Mouse (Mus musculus) kidney, embryonic 15.5 days (tissue): Measurements from ENCODE around the gene Per1. TPM values are rescaled to one million over a fixed set of nuclear protein-coding genes. Genes with fewer than 3 reads are reported as not detected.

Experiments used
- ATAC-seq: fragments of 200-750 bp; cut with Nextera tagmentation; replicated peaks from 2 replicates; pipeline ENCODE4 v1.8.0; 2017; ENCODE audit warnings: moderate TSS enrichment; ENCODE audit not compliant: low FRiP score
- H3K27ac ChIP-seq: fragments of 300-500 bp; sonication (generic); 2 replicates; pipeline ENCODE4 v1.5.1; 2015; ENCODE audit warnings: mild to moderate bottlenecking, inconsistent platforms
- H3K27me3 ChIP-seq: fragments of 300-500 bp; sonication (generic); 2 replicates; pipeline ENCODE4 v1.6.1; 2015; ENCODE audit warnings: inconsistent platforms
- H3K36me3 ChIP-seq: fragments of 300-500 bp; sonication (generic); 2 replicates; pipeline ENCODE4 v1.6.1; 2015; ENCODE audit warnings: inconsistent platforms
- H3K4me1 ChIP-seq: fragments of 300-500 bp; sonication (generic); 2 replicates; pipeline ENCODE4 v1.6.1; 2015; ENCODE audit warnings: inconsistent platforms
- H3K4me2 ChIP-seq: fragments of 300-500 bp; sonication (generic); 2 replicates; pipeline ENCODE4 v1.6.1; 2015; ENCODE audit warnings: moderate library complexity, mild to moderate bottlenecking, inconsistent platforms
- H3K4me3 ChIP-seq: fragments of 300-500 bp; sonication (generic); replicated peaks from 2 replicates; pipeline ENCODE4 v1.5.1; 2015; ENCODE audit warnings: mild to moderate bottlenecking, inconsistent platforms
- H3K9ac ChIP-seq: fragments of 300-500 bp; sonication (generic); 2 replicates; pipeline ENCODE4 v1.6.1; 2015; ENCODE audit warnings: mild to moderate bottlenecking, inconsistent platforms
- H3K9me3 ChIP-seq: fragments of 300-500 bp; sonication (generic); replicated peaks from 2 replicates; pipeline ENCODE4 v1.6.1; 2016; ENCODE audit warnings: inconsistent platforms
- WGBS: fragments of 180-500 bp; shearing (Covaris S2); methylation state at CpG from one replicate; pipeline ENCODE4 v1.1.7; 2015; ENCODE audit warnings: mixed read lengths; 5-methylcytosine and 5-hydroxymethylcytosine counted together
- polyA plus RNA-seq: library from polyadenylated mRNA; unstranded; fragments of >200 nt; fragmentation: Nextera tagmentation; extraction: Ambion mirVana; gene quantifications from 2 replicates; pipeline ENCODE4 v1.2.1, GENCODE M21; 2015

Per1 gene
- polyA plus RNA-seq, 1 experiment from 2014 or later = 13.7 TPM

GRCm38 (mm10) chr11:69066956-69067355 is 28.1 kb upstream of the Per1 start:
- Histone ChIP-seq H3K9ac (no peak overlapping the region), H3K36me3 (no peaks in the 10 kb centered on the region), H3K27me3 (no peaks in the 10 kb centered on the region), H3K4me3 (peak overlapping the region; percentile 47), H3K9me3 (no peaks in the 10 kb centered on the region), H3K4me1 (peaks cover 52% of the 10 kb centered on the region), H3K27ac (no peak overlapping the region), H3K4me2 (peak overlapping the region; percentile 89)
- ATAC-seq = no peak
- 8% methylated on average over 8 of the region's 8 CpGs for WGBS

- no peak overlapping the region for H3K27ac ChIP-seq
- H3K9ac ChIP-seq = no peak overlapping the region
- no peak overlapping the region for H3K4me3 ChIP-seq
- WGBS = 55% methylated on average over 6 of the region's 6 CpGs
- peak overlapping the region; percentile 89; the same call in 1 of the 2 replicates for H3K4me2 ChIP-seq
- no peak for ATAC-seq
- H3K4me1 ChIP-seq = peaks cover 55% of the 10 kb centered on the region
- H3K36me3 ChIP-seq = no peaks in the 10 kb centered on the region
- H3K27me3 ChIP-seq = no peaks in the 10 kb centered on the region
- H3K9me3 ChIP-seq = no peaks in the 10 kb centered on the region
Measured at GRCm38 (mm10) chr11:69067601-69068000, 27.4 kb upstream of the Per1 start.

DNA sequence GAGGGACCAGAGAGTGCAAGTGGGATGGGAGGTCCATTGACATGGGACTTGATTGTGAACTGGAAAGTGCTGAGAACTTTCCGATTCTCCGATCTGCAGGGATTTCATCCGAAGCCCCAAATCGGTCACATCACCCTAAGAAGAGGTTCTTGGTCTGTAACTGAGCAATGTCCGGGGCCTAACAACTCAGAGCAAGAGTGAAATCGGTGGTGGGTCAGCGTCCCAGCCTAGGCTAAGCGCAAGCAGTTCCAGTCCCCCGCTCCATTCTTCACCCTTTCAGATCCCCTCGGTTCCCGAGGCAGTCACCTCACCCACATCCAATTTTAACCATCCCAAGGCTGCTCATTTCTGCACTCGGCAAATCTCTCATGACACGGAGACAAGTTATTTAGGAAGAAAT is 24.9 kb upstream of the Per1 start:
- H3K4me3 ChIP-seq = peak overlapping the region; percentile 60
- H3K4me1 ChIP-seq = peaks cover 53% of the 10 kb centered on the region
- H3K27ac ChIP-seq = peak overlapping the region; percentile 96
- peak overlapping the region; percentile 82 for H3K4me2 ChIP-seq
- 0 out of 2 replicates have a peak, but pooled peaks have one; percentile 7 for ATAC-seq
- H3K36me3 ChIP-seq = no peaks in the 10 kb centered on the region
- no peaks in the 10 kb centered on the region for H3K9me3 ChIP-seq
- no peaks in the 10 kb centered on the region for H3K27me3 ChIP-seq
- H3K9ac ChIP-seq = peak overlapping the region; percentile 67
- WGBS = under 1% methylated on average over 13 of the region's 13 CpGs

DNA sequence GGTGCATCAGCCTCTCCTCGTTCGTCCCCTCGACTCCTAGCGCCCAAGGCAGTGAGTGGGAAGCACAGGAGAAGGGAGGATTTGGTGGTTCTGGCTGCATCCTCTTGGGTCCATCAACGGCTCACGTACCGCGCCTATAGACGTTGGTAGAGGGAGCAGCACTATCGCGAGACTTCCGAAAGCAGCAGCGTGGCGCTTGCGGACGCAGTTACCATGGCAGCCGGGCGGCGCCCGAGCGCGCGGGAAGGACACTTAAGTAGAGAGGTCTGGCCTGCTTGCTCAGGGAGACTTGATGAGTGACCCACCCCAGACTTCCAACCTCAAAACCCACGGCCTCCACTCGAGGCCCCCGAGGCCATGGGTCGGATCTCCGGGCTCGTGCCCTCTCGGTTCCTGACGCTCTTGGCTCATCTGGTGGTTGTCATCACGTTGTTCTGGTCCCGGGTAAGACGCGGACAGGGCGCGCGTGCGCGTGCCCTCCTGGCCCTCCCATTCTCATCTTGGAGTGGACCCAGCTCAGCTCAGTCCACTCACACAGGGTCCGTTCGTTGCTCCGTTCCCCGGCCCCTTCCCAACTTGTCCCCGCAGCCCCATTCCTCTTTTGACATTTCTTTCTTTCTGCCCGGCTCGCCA is 24.3 kb upstream of the Per1 start, which contains the start of gene Tmem107:
Gene Tmem107, plus strand, starts transcription at position 217 of the 633 bp plus-strand sequence.
- H3K9ac ChIP-seq = peak within 1 kb of the TSS; percentile 67
- H3K27ac ChIP-seq = peak within 1 kb of the TSS; percentile 96
- no peaks in the 10 kb centered on the region for H3K9me3 ChIP-seq
- H3K4me2 ChIP-seq = peak within 1 kb of the TSS; percentile 82
- no peaks in the 10 kb centered on the region for H3K27me3 ChIP-seq
- H3K4me1 ChIP-seq = peaks cover 51% of the 10 kb centered on the region
- H3K4me3 ChIP-seq = peak within 1 kb of the TSS; percentile 60
- ATAC-seq = peak; percentile 88
- WGBS = under 1% methylated on average over 47 of the region's 47 CpGs
- H3K36me3 ChIP-seq = no peaks in the 10 kb centered on the region

DNA sequence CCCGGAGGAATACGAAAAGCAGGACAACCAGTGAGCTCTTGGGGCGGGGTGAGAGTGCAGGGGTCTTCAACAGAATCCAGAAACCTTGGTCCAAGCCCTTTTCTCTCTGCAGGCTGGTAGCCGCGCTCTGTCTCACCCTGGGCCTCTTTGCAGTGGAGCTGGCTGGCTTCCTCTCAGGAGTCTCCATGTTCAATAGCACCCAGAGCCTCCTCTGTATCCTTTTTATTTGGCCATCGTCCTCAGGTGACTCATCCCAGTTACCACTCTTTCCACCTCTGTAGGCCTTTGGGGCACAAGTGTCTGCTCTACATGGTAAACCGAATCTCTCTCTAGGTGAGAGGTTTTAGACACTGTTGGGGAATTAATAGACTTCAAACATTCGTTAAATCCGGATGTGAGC is 23.8 kb upstream of the Per1 start:
- Histone ChIP-seq H3K4me2 (peak overlapping the region; percentile 82), H3K9ac (peak overlapping the region; percentile 67), H3K36me3 (no peaks in the 10 kb centered on the region), H3K9me3 (no peaks in the 10 kb centered on the region), H3K4me3 (peak overlapping the region; percentile 60), H3K27ac (peak overlapping the region; percentile 96), H3K27me3 (no peaks in the 10 kb centered on the region), H3K4me1 (peaks cover 45% of the 10 kb centered on the region)
- WGBS = 24% methylated on average over 9 of the region's 9 CpGs
- ATAC-seq = no peak

DNA sequence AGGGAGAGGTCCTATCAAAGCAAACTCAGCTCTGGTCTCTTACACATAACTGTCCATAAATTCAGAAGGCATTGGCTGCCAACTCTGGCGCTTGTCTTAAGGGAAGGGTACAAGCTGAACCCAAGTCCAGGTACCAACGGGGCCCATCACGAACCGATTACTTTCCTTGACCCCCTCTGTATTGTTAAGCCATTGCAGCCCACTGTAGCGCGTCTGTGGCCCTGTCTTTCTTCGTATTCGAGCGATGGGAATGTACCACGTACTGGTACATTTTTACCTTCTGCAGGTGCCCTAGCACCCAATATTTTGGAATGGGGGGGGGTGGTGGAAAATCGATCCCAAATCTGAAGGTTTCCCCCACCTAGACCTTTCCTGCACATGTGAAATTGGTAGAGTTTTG is 22.8 kb upstream of the Per1 start:
- 87% methylated on average over 11 of the region's 11 CpGs for WGBS
- ATAC-seq = no peak

GRCm38 (mm10) chr11:69072666-69073064 is 22.4 kb upstream of the Per1 start:
- Histone ChIP-seq H3K4me1 (peaks cover 33% of the 10 kb centered on the region), H3K27ac (peak overlapping the region; percentile 95), H3K9me3 (no peaks in the 10 kb centered on the region), H3K36me3 (no peaks in the 10 kb centered on the region), H3K4me2 (peak overlapping the region; percentile 82), H3K27me3 (no peaks in the 10 kb centered on the region), H3K9ac (peak overlapping the region; percentile 42), H3K4me3 (peak overlapping the region; percentile 39)
- ATAC-seq = no peak
- 10% methylated on average over 8 of the region's 9 CpGs for WGBS

More for the DNA sequence above, 22.8 kb upstream of the Per1 start:
- peak overlapping the region; percentile 82 for H3K4me2 ChIP-seq
- H3K4me3 ChIP-seq = peak overlapping the region; percentile 39; the same call in 1 of the 2 replicates
- H3K36me3 ChIP-seq = no peaks in the 10 kb centered on the region
- no peaks in the 10 kb centered on the region for H3K27me3 ChIP-seq
- peaks cover 37% of the 10 kb centered on the region for H3K4me1 ChIP-seq
- no peaks in the 10 kb centered on the region for H3K9me3 ChIP-seq
- H3K27ac ChIP-seq = peak overlapping the region; percentile 95
- H3K9ac ChIP-seq = peak overlapping the region; percentile 42; the same call in 1 of the 2 replicates

DNA sequence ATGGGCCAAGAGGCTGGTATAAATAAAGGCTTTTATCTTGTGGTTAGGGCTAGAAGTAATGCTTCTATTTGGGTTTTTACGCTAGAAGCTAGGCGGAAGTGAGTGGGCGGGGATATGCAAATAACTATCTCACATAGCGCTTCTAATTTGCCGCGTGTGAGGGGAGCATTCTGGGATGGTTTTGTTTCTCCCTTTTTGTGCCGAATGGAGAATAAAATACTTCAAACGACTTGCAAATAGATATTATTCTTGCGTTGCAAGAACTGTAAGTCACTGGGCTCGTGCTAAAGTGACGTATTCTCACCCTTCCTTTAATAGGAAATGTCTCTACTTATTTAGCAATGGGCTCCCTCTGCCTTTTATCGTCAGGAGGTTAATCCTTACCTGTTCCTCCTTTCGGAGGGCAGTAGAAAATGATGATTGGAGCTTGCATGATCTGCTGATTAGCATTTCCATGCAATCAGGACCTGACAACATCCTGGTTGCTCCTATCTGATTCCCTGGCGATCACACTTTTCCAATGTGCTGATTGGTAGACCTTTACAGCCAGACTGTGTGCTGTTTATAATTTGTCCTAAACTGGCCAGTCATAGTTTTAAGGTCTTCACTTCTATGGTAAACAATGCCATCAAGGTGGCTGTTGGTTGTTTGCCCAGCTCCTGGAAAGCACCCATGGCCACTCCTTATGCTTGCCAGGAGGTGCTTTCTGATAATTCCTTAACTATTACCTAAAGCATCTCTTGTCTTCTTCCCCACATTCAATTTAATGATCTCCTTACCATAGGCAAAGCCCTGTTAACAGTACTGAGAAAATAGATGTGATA is 21.7 kb upstream of the Per1 start:
- no peaks in the 10 kb centered on the region for H3K36me3 ChIP-seq
- WGBS = under 1% methylated on average over 14 of the region's 14 CpGs
- H3K9me3 ChIP-seq = no peaks in the 10 kb centered on the region
- H3K27ac ChIP-seq = peak overlapping the region; percentile 95
- peak overlapping the region; percentile 42 for H3K9ac ChIP-seq
- H3K4me1 ChIP-seq = peaks cover 33% of the 10 kb centered on the region
- peak overlapping the region; percentile 39 for H3K4me3 ChIP-seq
- ATAC-seq = peak; percentile 73
- H3K27me3 ChIP-seq = no peaks in the 10 kb centered on the region
- H3K4me2 ChIP-seq = peak overlapping the region; percentile 82

DNA sequence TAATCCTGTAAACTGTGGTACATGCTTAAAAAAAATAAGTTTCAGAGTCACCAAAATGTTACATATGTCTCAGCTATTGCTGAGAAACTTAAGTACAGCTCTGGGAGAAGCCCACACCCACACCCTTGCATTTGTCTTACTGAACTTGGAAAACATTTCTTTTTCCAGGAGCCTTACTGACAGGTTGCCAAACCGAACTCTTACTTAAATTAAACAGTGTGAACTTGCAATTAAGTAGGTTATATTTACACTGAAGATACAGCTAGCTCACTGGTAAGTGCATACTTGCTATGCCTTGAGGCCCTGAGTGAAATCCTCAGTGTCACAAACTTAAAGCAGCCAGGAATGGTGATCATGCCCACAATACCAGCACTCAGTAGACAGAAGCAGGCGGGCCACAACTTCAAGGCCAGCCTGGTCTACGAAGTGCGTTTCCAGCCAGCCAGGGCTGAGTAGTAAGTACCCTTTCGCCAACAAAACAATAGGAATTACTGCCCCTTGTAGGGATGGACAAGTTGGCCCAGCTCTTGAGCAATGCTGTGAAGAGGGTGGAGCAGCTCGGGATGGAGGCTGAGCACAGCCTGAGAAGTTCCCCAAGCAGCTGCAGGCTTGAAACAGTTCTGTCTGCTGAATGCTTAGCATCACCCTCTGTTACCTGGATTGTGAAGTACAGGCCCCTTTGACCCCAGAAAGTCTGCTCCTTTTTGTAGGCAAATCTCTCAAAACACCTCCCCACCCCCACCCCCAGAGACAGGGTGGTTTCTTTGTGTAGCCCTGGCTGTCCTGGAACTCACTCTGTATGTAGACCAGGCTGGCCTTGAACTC is 20.9 kb upstream of the Per1 start:
- 35% methylated on average over 6 of the region's 6 CpGs for WGBS
- no peak overlapping the region for H3K4me3 ChIP-seq
- H3K4me1 ChIP-seq = peaks cover 40% of the 10 kb centered on the region
- ATAC-seq = no peak
- no peaks in the 10 kb centered on the region for H3K27me3 ChIP-seq
- H3K36me3 ChIP-seq = no peaks in the 10 kb centered on the region
- H3K27ac ChIP-seq = peak overlapping the region; percentile 95
- no peaks in the 10 kb centered on the region for H3K9me3 ChIP-seq
- H3K4me2 ChIP-seq = peak overlapping the region; percentile 82
- no peak overlapping the region for H3K9ac ChIP-seq

- no peaks in the 10 kb centered on the region for H3K9me3 ChIP-seq
- H3K9ac ChIP-seq = no peak overlapping the region
- H3K27me3 ChIP-seq = no peaks in the 10 kb centered on the region
- H3K4me3 ChIP-seq = no peak overlapping the region
- ATAC-seq = no peak
- 59% methylated on average over 2 of the region's 2 CpGs for WGBS
- H3K36me3 ChIP-seq = no peaks in the 10 kb centered on the region
- no peak overlapping the region for H3K4me2 ChIP-seq
- peaks cover 39% of the 10 kb centered on the region for H3K4me1 ChIP-seq
- peak overlapping the region; percentile 95 for H3K27ac ChIP-seq
Measured at GRCm38 (mm10) chr11:69074776-69075069, 20.3 kb upstream of the Per1 start.

GRCm38 (mm10) chr11:69075764-69076479 is 19.1 kb upstream of the Per1 start:
- H3K4me2 ChIP-seq = no peak overlapping the region
- H3K4me1 ChIP-seq = peaks cover 32% of the 10 kb centered on the region
- H3K36me3 ChIP-seq = no peaks in the 10 kb centered on the region
- no peak for ATAC-seq
- H3K27me3 ChIP-seq = no peaks in the 10 kb centered on the region
- H3K9ac ChIP-seq = no peak overlapping the region
- WGBS = 53% methylated on average over 9 of the region's 9 CpGs
- H3K27ac ChIP-seq = no peak overlapping the region
- H3K4me3 ChIP-seq = no peak overlapping the region
- H3K9me3 ChIP-seq = no peaks in the 10 kb centered on the region
